Mouse (Mus musculus): ENCODE measurements around the gene Fam89b. TPM values are rescaled to one million over a fixed set of nuclear protein-coding genes. Genes with fewer than 3 reads are reported as not detected.

The Fam89b gene
- polyA plus RNA-seq (2014; fragmentation: Illumina TruSeq; extraction: RNeasy Lipid Tissue Mini Kit (QIAGEN cat#74804); ENCODE audit: low read depth, low replicate concordance) = 27.2 TPM

DNA sequence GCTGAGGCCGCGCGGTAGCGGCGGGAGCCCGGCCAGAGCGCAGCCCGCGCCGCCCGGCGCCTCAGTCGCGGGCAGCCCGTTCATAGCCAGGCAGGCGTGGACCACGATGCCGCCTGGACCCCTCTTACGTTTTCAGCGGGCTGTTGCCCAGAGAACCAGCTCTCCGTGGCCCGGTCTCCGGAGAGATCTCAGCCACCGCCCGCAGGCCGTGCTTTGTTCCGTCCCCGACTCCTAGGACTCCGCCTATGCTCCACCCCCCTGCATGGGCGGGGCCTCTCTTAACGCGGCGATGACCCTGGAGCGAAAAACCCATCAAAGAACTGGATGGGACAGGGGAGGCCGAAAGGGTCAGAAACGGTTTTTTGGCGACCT, at the start of gene Fam89b:
Gene Fam89b (minus strand): TSS at position 210 of the 372 bp plus-strand sequence.

DNA sequence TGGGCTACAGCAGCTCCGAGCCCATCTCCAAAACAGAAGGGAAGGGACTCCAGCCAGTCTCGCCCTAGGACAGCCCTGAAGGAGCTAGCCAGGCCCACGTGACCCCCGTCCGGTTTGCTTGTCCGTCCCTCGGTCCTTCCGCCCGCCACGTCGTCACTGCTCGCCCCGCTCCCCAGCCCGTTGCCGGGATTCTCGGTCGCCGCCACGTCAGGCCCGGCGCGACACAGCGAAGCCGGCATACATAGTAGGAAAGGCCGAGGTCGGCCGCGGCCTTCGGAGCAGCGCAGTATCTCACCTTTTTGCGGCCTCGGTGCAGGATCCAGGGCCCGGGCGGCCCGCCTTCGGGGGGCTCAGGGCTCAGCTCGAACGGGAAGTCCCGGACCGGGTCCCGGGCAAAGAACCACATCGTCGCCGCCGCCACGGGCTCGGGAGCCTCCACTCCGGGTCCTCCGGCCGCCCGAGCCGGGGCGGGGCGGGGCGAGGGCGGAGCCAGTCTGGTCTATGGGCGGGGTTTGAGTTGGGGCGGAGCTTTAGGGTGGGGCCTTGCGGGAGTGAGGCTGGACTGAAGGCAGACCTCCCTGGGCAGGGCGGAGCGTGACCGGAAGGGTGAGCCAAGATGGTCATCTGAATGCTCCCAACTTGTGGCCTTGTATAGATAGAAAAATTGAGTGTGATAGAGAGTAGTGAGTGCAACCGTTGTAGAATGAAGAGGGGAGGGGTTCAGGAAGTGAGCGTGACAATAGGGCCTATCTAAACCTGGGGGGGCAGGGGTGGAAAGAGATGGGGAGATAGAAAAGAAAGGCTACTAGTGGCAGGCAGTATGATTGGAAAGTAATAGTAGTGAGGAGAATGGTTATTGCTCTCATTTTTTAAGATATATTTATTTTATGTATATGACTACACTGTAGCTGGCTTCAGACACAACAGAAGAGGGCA, 41.7 kb upstream of the Fam89b start, which contains the start of gene Scyl1:
Gene Scyl1 (minus strand): TSS at position 495 of the 936 bp plus-strand sequence.

DNA sequence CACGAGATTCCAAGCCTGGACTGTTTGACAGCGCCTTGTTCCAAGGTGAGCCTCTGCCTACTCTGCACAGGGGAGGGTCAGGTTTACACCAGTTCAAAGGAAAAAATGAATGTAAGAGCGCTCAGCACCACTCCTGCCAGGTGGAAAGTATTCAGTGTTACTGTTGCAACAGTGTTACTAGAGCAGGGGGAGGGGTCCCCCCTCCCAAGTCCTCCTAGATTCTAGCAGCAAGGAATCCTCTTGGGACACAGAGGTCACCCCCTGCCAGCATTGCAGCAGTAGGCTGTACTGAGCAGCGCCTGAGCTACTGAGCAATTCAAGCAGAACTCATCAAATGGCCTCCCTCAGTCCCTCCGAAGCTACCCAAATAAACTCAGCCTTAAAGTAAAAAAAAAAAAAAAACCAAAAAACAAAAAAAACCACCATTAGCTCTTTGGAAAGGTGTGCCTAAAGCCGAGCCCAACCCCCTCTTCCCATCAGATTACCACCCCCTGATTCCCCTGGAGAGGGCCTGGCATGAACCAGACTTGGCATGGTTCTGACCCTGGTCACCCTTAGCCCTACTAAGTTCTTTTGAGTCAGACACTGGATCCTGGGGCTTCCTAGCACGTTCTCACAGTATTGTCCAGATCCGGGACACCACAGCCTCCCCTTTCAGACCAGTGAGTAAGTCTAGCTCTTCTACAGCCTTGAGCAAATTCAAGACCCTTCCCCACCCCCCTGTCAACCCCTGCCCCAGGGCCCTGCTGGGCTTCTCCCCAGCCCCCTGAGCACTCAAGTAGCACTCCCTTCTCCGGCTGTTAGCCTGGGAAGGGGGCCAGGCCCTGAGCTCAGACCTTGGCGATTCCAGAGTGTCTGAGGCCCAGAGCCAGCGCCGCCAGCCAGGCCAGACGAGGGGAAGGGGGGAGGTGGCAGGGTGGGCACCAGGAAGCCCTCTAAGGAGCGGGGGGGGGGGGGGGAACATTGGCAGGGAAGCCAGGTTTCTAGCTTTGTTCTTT, 11.2 kb upstream of the Fam89b start, which contains the start of gene Ltbp3:
Gene Ltbp3 (plus strand): TSS at position 585 of the 998 bp plus-strand sequence.

DNA sequence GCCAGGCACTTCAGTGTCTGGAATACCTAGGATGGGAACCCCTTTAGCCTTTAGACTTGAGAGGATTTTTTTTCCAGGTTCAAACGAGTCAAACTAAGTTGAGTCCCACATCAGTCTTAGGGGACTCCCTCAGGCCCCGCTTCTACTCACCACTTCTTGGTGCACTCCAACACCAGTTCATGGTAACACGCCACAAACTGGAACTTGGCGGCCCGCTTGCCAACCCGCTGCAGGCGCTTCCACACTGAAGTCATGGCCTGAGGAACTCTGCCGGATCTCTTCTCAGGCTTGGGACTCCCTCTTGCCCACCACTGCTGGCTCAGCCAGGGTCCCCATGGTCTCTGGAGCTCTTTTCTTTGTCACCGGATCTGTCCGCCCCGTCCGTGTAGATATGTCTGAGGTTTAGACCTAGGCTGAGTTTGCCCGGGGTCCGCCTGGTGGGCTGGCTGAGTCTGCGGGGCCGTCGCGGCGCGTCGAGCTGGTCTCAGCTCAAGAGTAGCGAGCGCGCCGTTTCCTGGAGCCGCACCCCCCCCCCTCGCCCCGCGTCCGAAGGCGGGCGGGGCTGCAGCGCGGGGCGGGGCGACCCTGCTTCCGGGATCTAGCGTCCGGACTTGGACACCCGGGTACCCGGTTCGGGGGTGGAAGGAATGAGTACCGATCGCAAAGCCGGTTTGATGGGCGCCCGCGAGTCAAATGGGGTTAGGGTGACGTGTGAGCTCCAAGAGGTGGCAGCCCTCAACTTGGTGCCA, 3.5 kb downstream of the Fam89b start, which contains the start of gene Ehbp1l1:
Gene Ehbp1l1 (minus strand): TSS at position 551 of the 749 bp plus-strand sequence.

DNA sequence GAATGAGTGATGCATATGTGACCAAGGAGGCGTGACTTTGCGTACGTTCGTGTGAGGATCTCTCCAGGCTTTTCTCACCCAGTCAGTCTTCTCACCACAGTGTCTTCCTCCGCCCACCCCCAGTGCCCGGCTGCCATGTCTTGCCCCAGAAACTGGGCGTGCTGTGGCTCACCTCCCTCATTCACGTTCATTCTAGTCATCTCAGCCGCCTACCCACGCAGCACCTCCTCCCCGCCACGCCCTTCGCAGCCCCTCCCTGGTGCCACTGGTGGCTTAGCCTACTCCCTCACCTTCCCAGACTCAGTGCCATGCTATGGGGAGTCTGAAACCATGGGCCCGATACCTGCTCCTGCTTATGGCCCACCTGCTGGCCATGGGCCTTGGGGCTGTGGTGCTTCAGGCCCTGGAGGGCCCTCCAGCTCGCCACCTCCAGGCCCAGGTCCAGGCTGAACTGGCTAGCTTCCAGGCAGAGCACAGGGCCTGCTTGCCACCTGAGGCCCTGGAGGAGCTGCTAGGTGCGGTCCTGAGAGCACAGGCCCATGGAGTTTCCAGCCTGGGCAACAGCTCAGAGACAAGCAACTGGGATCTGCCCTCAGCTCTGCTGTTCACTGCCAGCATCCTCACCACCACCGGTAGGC, 25.2 kb downstream of the Fam89b start, which contains the start of gene Kcnk7:
Gene Kcnk7 (plus strand): TSS at position 205 of the 638 bp plus-strand sequence.

DNA sequence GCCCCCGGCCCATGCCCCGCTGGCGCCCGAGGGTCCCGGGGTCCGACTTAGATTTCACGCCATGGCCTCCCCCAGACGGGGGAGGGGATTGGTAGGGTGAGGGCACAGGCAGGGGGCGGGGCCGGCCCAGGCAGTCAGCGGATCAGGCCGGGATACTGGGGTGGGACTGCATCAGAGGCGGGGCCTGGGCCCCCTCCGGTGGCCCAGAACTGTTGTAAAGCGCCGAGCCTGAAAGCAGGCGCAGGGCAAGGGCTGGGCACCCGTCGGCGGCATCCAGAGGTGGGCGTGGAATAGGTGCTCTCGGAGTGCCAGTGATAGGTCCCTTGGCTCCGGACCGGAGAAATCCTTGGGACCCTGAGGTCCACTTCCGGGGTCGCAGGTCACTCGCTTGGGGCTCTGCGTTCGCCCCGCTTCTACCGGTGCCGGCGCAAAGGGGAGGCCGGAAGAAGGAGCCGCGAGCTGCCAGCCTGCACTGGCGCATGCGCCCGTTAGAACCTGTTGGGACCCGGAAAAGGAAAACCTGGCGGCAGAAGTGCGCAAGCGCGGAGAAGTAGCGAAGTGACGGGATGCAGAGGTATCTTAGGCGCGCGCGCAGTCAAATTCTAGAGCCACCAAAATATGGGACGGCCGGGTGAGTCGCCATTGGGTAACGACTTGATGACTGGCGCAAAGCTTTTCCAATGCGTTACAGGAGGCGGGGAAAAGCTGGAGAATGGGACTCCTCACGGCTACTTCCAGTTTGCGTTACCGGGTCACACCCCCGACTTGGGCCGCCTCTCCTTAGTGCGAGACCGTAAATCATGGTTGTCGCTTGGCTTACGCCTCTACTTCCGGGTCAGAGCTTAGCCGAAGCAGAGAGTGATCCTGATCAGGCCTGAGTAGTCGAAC, 41.0 kb downstream of the Fam89b start, which contains the start of the genes Map3k11 and Pcnx3:
Gene Map3k11 (plus strand): TSS at position 543 of the 888 bp plus-strand sequence.
Gene Pcnx3 (minus strand): TSS at position 709 of the 888 bp plus-strand sequence.

Other genes with a start within 250 kb of the Fam89b start
- 33.4 TPM for gene Mus81, start 241.3 kb downstream of the Fam89b start, polyA plus RNA-seq (2014; fragmentation: Illumina TruSeq; extraction: RNeasy Lipid Tissue Mini Kit (QIAGEN cat#74804); ENCODE audit: low read depth, low replicate concordance)
- gene Cfl1, start 239.2 kb downstream of the Fam89b start, polyA plus RNA-seq (2014; fragmentation: Illumina TruSeq; extraction: RNeasy Lipid Tissue Mini Kit (QIAGEN cat#74804); ENCODE audit: low read depth, low replicate concordance) = 173 TPM
- gene 1700020D05Rik, start 225.9 kb downstream of the Fam89b start, polyA plus RNA-seq (2014; fragmentation: Illumina TruSeq; extraction: RNeasy Lipid Tissue Mini Kit (QIAGEN cat#74804); ENCODE audit: low read depth, low replicate concordance) = 1.8 TPM
- 10.1 TPM for gene Snx32, start 219.1 kb downstream of the Fam89b start, polyA plus RNA-seq (2014; fragmentation: Illumina TruSeq; extraction: RNeasy Lipid Tissue Mini Kit (QIAGEN cat#74804); ENCODE audit: low read depth, low replicate concordance)
- gene Ovol1, start 169.0 kb downstream of the Fam89b start, polyA plus RNA-seq (2014; fragmentation: Illumina TruSeq; extraction: RNeasy Lipid Tissue Mini Kit (QIAGEN cat#74804); ENCODE audit: low read depth, low replicate concordance) = not detected
- gene Ap5b1, start 161.6 kb downstream of the Fam89b start, polyA plus RNA-seq (2014; fragmentation: Illumina TruSeq; extraction: RNeasy Lipid Tissue Mini Kit (QIAGEN cat#74804); ENCODE audit: low read depth, low replicate concordance) = 1.9 TPM
- gene Rnaseh2c, start 127.8 kb downstream of the Fam89b start, polyA plus RNA-seq (2014; fragmentation: Illumina TruSeq; extraction: RNeasy Lipid Tissue Mini Kit (QIAGEN cat#74804); ENCODE audit: low read depth, low replicate concordance) = 28.9 TPM
- 30.9 TPM for gene Kat5, start 119.4 kb downstream of the Fam89b start, polyA plus RNA-seq (2014; fragmentation: Illumina TruSeq; extraction: RNeasy Lipid Tissue Mini Kit (QIAGEN cat#74804); ENCODE audit: low read depth, low replicate concordance)
- gene Rela, start 92.2 kb downstream of the Fam89b start, polyA plus RNA-seq (2014; fragmentation: Illumina TruSeq; extraction: RNeasy Lipid Tissue Mini Kit (QIAGEN cat#74804); ENCODE audit: low read depth, low replicate concordance) = 30.4 TPM
- 16.2 TPM for gene Sipa1, start 65.9 kb downstream of the Fam89b start, polyA plus RNA-seq (2014; fragmentation: Illumina TruSeq; extraction: RNeasy Lipid Tissue Mini Kit (QIAGEN cat#74804); ENCODE audit: low read depth, low replicate concordance)
- 22.2 TPM for gene Map3k11, start 40.9 kb downstream of the Fam89b start, polyA plus RNA-seq (2014; fragmentation: Illumina TruSeq; extraction: RNeasy Lipid Tissue Mini Kit (QIAGEN cat#74804); ENCODE audit: low read depth, low replicate concordance)
- gene Pcnx3, start 40.7 kb downstream of the Fam89b start, polyA plus RNA-seq (2014; fragmentation: Illumina TruSeq; extraction: RNeasy Lipid Tissue Mini Kit (QIAGEN cat#74804); ENCODE audit: low read depth, low replicate concordance) = 22.7 TPM
- gene Kcnk7, start 25.3 kb downstream of the Fam89b start, polyA plus RNA-seq (2014; fragmentation: Illumina TruSeq; extraction: RNeasy Lipid Tissue Mini Kit (QIAGEN cat#74804); ENCODE audit: low read depth, low replicate concordance) = not detected
- 120 TPM for gene Ehbp1l1, start 3.3 kb downstream of the Fam89b start, polyA plus RNA-seq (2014; fragmentation: Illumina TruSeq; extraction: RNeasy Lipid Tissue Mini Kit (QIAGEN cat#74804); ENCODE audit: low read depth, low replicate concordance)
- gene Ltbp3, start 11.3 kb upstream of the Fam89b start, polyA plus RNA-seq (2014; fragmentation: Illumina TruSeq; extraction: RNeasy Lipid Tissue Mini Kit (QIAGEN cat#74804); ENCODE audit: low read depth, low replicate concordance) = 41.9 TPM
- gene Scyl1, start 41.8 kb upstream of the Fam89b start, polyA plus RNA-seq (2014; fragmentation: Illumina TruSeq; extraction: RNeasy Lipid Tissue Mini Kit (QIAGEN cat#74804); ENCODE audit: low read depth, low replicate concordance) = 64.9 TPM
- 5.4 TPM for gene Frmd8, start 145.6 kb upstream of the Fam89b start, polyA plus RNA-seq (2014; fragmentation: Illumina TruSeq; extraction: RNeasy Lipid Tissue Mini Kit (QIAGEN cat#74804); ENCODE audit: low read depth, low replicate concordance)
- 3.4 TPM for gene Slc25a45, start 148.2 kb upstream of the Fam89b start, polyA plus RNA-seq (2014; fragmentation: Illumina TruSeq; extraction: RNeasy Lipid Tissue Mini Kit (QIAGEN cat#74804); ENCODE audit: low read depth, low replicate concordance)
- 0.63 TPM for gene Tigd3, start 164.5 kb upstream of the Fam89b start, polyA plus RNA-seq (2014; fragmentation: Illumina TruSeq; extraction: RNeasy Lipid Tissue Mini Kit (QIAGEN cat#74804); ENCODE audit: low read depth, low replicate concordance)
- 69.5 TPM for gene Dpf2, start 183.4 kb upstream of the Fam89b start, polyA plus RNA-seq (2014; fragmentation: Illumina TruSeq; extraction: RNeasy Lipid Tissue Mini Kit (QIAGEN cat#74804); ENCODE audit: low read depth, low replicate concordance)
- gene Cdc42ep2, start 195.2 kb upstream of the Fam89b start, polyA plus RNA-seq (2014; fragmentation: Illumina TruSeq; extraction: RNeasy Lipid Tissue Mini Kit (QIAGEN cat#74804); ENCODE audit: low read depth, low replicate concordance) = 7.8 TPM
- gene Pola2, start 234.5 kb upstream of the Fam89b start, polyA plus RNA-seq (2014; fragmentation: Illumina TruSeq; extraction: RNeasy Lipid Tissue Mini Kit (QIAGEN cat#74804); ENCODE audit: low read depth, low replicate concordance) = 15.0 TPM

Measured in heart, adult 10 weeks (tissue).